Mouse (Mus musculus): Measurements from ENCODE around the gene Slc4a2. TPM values are rescaled to one million over a fixed set of nuclear protein-coding genes. Genes with fewer than 3 reads are reported as not detected.

Slc4a2 gene
- polyA plus RNA-seq, 1 experiment from 2014 or later = 12.6 TPM

DNA sequence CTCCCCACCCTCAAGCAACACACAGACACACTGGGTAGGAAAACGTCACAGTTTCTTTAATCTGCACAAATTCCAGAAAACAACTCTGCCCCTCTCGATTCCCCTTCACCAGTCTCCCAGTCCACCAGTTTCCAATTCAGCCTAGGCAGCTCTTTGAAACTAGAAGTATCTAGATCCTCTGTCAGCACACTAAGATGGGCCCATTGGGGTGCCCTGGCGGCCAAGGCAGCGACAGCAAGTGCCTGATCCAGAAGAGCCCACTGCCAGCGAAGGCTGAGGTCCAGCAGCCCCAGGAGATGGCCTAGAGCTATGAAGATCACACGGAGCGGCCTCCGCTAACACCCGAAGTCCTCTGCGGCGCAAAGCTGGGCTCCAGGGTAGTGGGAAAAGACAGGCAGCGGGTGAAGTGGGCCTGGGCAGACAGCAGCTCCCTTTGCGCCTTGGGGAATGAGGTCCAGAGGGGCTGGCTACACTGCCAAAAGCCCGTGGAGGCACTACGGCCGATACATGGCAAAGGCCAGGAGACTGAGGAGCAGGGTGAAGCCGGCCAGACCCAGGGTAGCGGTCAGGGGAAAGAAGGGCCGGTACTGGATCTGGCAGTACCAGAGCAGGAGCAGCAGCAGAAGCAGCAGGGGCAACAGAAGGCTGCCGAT lies 21.9 kb downstream of the Slc4a2 start:
- peak overlapping the region; percentile 89 for H3K27ac ChIP-seq (ENCODE audit: low read length)
- peak overlapping the region; percentile 96 for H3K4me2 ChIP-seq (ENCODE audit: low read depth, low read length)
- peaks cover 5% of the 10 kb centered on the region for H3K36me3 ChIP-seq (ENCODE audit: control insufficient read depth, insufficient read depth)
- H3K9ac ChIP-seq (ENCODE audit: low read depth, low read length) = peak overlapping the region; percentile 92
- no peaks in the 10 kb centered on the region for H3K9me3 ChIP-seq (replicated peaks; ENCODE audit: control insufficient read depth, low read length)
- peak overlapping the region; percentile 94 for H3K4me3 ChIP-seq (ENCODE audit: low read depth, low read length)
- WGBS (ENCODE audit: insufficient replicate concordance) = 57% methylated on average over 20 of the region's 20 CpGs
- H3K27me3 ChIP-seq (ENCODE audit: control insufficient read depth, insufficient read depth, low read depth, low read length) = no peaks in the 10 kb centered on the region
- no peak for ATAC-seq (ENCODE audit: low read depth)
- peaks cover 36% of the 10 kb centered on the region for H3K4me1 ChIP-seq (ENCODE audit: control insufficient read depth, low read depth, low read length)

DNA sequence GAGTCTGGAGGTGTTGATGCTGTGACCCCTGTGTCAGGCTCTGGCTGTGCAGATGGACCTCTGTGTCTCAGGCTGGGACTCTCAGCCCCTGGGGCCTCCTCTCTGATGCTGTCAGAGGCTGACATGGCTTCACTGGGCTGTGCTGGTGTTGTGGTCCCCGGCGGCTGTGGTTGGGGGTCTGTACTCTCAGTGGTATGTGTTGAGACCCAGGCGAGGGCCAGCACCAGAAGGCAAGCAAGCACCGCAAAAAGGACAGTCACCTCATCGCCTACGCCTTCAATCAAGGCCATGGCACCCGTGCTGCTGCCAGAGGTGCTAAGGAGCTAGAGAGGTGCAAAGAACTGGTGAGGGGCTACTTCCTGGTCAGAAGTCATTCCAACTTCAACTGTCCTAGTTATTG lies 23.0 kb downstream of the Slc4a2 start:
- H3K27ac ChIP-seq (ENCODE audit: low read length) = no peak overlapping the region

GRCm38 (mm10) chr5:24447624-24448298 lies 24.1 kb downstream of the Slc4a2 start, which contains the start of gene Tmub1:
Tmub1 (minus strand) TSS chr5:24447854.
- Histone ChIP-seq H3K9me3 (replicated peaks; ENCODE audit: control insufficient read depth, low read length) (no peaks in the 10 kb centered on the region), H3K9ac (ENCODE audit: low read depth, low read length) (peak within 1 kb of the TSS; percentile 71), H3K4me3 (ENCODE audit: low read depth, low read length) (peak within 1 kb of the TSS; percentile 74), H3K27ac (ENCODE audit: low read length) (peak within 1 kb of the TSS; percentile 71), H3K4me1 (ENCODE audit: control insufficient read depth, low read depth, low read length) (peaks cover 48% of the 10 kb centered on the region), H3K4me2 (ENCODE audit: low read depth, low read length) (peak within 1 kb of the TSS; percentile 90), H3K36me3 (ENCODE audit: control insufficient read depth, insufficient read depth) (no peaks in the 10 kb centered on the region), H3K27me3 (ENCODE audit: control insufficient read depth, insufficient read depth, low read depth, low read length) (no peaks in the 10 kb centered on the region)
- WGBS (ENCODE audit: insufficient replicate concordance) = 2% methylated on average over 34 of the region's 34 CpGs
- ATAC-seq (ENCODE audit: low read depth) = peak; percentile 61

More for the DNA sequence above, 23.0 kb downstream of the Slc4a2 start:
- H3K27me3 ChIP-seq (ENCODE audit: control insufficient read depth, insufficient read depth, low read depth, low read length) = no peaks in the 10 kb centered on the region
- H3K4me1 ChIP-seq (ENCODE audit: control insufficient read depth, low read depth, low read length) = peaks cover 44% of the 10 kb centered on the region
- H3K9ac ChIP-seq (ENCODE audit: low read depth, low read length) = no peak overlapping the region
- no peak overlapping the region for H3K4me2 ChIP-seq (ENCODE audit: low read depth, low read length)
- no peak for ATAC-seq (ENCODE audit: low read depth)
- H3K9me3 ChIP-seq (replicated peaks; ENCODE audit: control insufficient read depth, low read length) = no peaks in the 10 kb centered on the region
- WGBS (ENCODE audit: insufficient replicate concordance) = 90% methylated on average over 7 of the region's 7 CpGs
- H3K36me3 ChIP-seq (ENCODE audit: control insufficient read depth, insufficient read depth) = no peaks in the 10 kb centered on the region
- no peak overlapping the region for H3K4me3 ChIP-seq (ENCODE audit: low read depth, low read length)

GRCm38 (mm10) chr5:24451264-24452029 lies 27.8 kb downstream of the Slc4a2 start:
- Histone ChIP-seq H3K27me3 (ENCODE audit: control insufficient read depth, insufficient read depth, low read depth, low read length) (no peaks in the 10 kb centered on the region), H3K9ac (ENCODE audit: low read depth, low read length) (peak overlapping the region; percentile 84), H3K9me3 (replicated peaks; ENCODE audit: control insufficient read depth, low read length) (no peaks in the 10 kb centered on the region), H3K4me2 (ENCODE audit: low read depth, low read length) (peak overlapping the region; percentile 99), H3K4me3 (ENCODE audit: low read depth, low read length) (peak overlapping the region; percentile 82), H3K4me1 (ENCODE audit: control insufficient read depth, low read depth, low read length) (peaks cover 46% of the 10 kb centered on the region), H3K27ac (ENCODE audit: low read length) (peak overlapping the region; percentile 95), H3K36me3 (ENCODE audit: control insufficient read depth, insufficient read depth) (no peaks in the 10 kb centered on the region)
- 2% methylated on average over 48 of the region's 66 CpGs for WGBS (ENCODE audit: insufficient replicate concordance)
- ATAC-seq (ENCODE audit: low read depth) = peak; percentile 77

DNA sequence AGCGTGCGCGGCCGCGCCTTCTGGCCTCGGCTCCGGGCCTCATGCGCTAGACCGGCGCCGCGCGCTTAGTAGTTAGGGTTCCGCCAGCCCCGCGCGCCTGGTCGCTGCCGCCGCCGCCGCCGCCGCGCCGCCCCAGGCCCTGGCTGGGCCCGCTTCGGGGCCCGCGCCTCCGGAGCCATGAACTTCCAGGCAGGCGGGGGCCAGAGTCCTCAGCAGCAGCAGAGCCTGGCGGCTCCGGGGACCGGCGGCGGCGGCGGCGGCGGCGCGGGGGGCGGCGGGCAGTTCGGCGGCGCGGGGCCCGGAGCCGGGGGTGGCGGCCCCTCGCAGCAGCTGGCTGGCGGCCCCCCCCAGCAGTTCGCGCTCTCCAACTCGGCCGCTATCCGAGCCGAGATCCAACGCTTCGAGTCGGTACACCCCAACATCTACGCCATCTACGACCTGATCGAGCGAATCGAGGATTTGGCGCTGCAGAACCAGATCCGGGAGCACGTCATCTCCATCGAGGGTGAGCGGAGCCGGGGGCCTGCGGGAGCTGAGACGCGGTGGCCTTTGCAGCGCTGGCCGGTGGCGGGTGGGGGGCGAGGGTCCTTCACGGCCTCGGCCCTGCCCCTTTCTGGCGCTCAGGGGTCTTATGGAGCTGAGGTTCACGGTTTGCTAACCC lies 28.5 kb downstream of the Slc4a2 start, which contains the start of gene Agap3:
Agap3 (plus strand) TSS at position 148 of the 661 bp plus-strand sequence.
- under 1% methylated on average over 49 of the region's 85 CpGs for WGBS (ENCODE audit: insufficient replicate concordance)
- H3K27me3 ChIP-seq (ENCODE audit: control insufficient read depth, insufficient read depth, low read depth, low read length) = no peaks in the 10 kb centered on the region
- no peak for ATAC-seq (ENCODE audit: low read depth)

DNA sequence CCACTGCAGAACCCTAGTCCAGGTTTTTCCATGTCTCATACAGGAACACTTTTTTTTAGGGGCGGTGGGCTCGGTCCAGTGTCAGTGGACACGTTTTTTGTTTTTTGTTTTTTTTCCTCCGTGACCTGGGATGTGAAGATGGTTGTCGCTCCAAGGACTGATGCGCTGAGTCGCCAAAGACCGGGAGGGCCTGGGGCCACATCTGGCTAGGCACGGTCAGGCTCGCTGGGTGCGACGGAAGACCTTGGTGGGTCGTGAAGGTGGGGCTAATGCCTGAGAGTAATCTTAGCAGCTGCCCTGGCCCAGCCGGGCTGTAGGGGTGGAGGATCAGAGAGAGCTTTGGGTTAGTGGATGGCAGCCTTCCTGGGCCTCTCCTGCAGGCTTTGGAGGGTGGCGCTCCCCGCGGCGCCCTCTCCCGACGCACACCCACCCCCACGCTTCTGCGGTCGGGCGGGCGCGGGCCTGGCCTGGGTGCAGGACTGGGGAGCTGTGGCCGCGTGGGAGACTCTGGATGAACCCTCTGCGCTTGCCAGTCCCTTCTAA lies 29.1 kb downstream of the Slc4a2 start:
- Histone ChIP-seq H3K9me3 (replicated peaks; ENCODE audit: control insufficient read depth, low read length) (no peaks in the 10 kb centered on the region), H3K27me3 (ENCODE audit: control insufficient read depth, insufficient read depth, low read depth, low read length) (no peaks in the 10 kb centered on the region), H3K36me3 (ENCODE audit: control insufficient read depth, insufficient read depth) (no peaks in the 10 kb centered on the region), H3K9ac (ENCODE audit: low read depth, low read length) (peak overlapping the region; percentile 84), H3K4me1 (ENCODE audit: control insufficient read depth, low read depth, low read length) (peaks cover 38% of the 10 kb centered on the region), H3K4me3 (ENCODE audit: low read depth, low read length) (peak overlapping the region; percentile 82), H3K4me2 (ENCODE audit: low read depth, low read length) (peak overlapping the region; percentile 99), H3K27ac (ENCODE audit: low read length) (peak overlapping the region; percentile 95)
- WGBS (ENCODE audit: insufficient replicate concordance) = under 1% methylated on average over 29 of the region's 29 CpGs
- ATAC-seq (ENCODE audit: low read depth) = peak; percentile 3; the same call in 1 of the 2 replicates

More for the DNA sequence above, 28.5 kb downstream of the Slc4a2 start, which contains the start of gene Agap3:
- H3K27ac ChIP-seq (ENCODE audit: low read length) = peak within 1 kb of the TSS; percentile 95
- no peaks in the 10 kb centered on the region for H3K36me3 ChIP-seq (ENCODE audit: control insufficient read depth, insufficient read depth)
- peak within 1 kb of the TSS; percentile 99 for H3K4me2 ChIP-seq (ENCODE audit: low read depth, low read length)
- peaks cover 43% of the 10 kb centered on the region for H3K4me1 ChIP-seq (ENCODE audit: control insufficient read depth, low read depth, low read length)
- H3K9ac ChIP-seq (ENCODE audit: low read depth, low read length) = peak within 1 kb of the TSS; percentile 84
- H3K9me3 ChIP-seq (replicated peaks; ENCODE audit: control insufficient read depth, low read length) = no peaks in the 10 kb centered on the region
- peak within 1 kb of the TSS; percentile 82 for H3K4me3 ChIP-seq (ENCODE audit: low read depth, low read length)

DNA sequence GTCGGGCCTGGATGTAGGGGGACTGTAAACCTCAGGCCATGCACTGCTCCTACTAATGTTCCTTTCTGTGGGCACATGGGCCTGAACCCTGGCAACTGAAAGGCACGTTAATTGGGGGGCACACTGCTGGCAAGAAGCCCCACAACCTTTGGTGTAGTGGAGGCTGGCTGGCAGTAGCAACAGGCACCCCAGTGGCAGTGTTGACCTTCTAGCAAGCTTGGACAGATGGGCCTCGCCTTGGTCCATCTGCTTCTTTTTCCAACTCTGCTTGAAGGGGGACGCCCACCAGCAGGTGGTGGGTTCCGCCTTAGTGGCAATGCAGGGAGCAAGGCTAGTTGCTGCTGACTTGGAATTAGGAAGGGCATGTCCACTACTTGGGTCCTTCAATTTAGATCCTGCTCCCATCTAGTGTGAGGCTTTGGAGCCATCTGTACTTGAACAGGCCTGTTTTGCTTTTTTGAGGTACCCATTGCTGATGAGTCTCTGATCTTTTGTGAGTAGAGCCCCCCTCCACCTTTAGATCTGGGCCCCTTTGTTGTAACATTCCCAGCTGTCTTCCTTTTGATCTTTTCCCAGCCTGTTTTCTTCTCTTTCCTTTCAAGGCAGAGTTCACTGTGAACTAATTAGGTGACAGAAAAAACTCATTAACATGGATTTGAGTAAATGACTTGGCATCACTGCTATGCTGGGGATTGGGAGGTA lies 29.8 kb downstream of the Slc4a2 start:
- peak overlapping the region; percentile 99 for H3K4me2 ChIP-seq (ENCODE audit: low read depth, low read length)
- no peak for ATAC-seq (ENCODE audit: low read depth)
- peak overlapping the region; percentile 7; the same call in 1 of the 2 replicates for H3K27ac ChIP-seq (ENCODE audit: low read length)
- no peaks in the 10 kb centered on the region; the same call in 1 of the 2 replicates for H3K36me3 ChIP-seq (ENCODE audit: control insufficient read depth, insufficient read depth)
- peak overlapping the region; percentile 84 for H3K9ac ChIP-seq (ENCODE audit: low read depth, low read length)
- peak overlapping the region; percentile 82 for H3K4me3 ChIP-seq (ENCODE audit: low read depth, low read length)
- no peaks in the 10 kb centered on the region for H3K9me3 ChIP-seq (replicated peaks; ENCODE audit: control insufficient read depth, low read length)
- WGBS (ENCODE audit: insufficient replicate concordance) = 36% methylated on average over 5 of the region's 5 CpGs
- H3K4me1 ChIP-seq (ENCODE audit: control insufficient read depth, low read depth, low read length) = peaks cover 34% of the 10 kb centered on the region
- H3K27me3 ChIP-seq (ENCODE audit: control insufficient read depth, insufficient read depth, low read depth, low read length) = no peaks in the 10 kb centered on the region

GRCm38 (mm10) chr5:24453985-24454303 lies 30.3 kb downstream of the Slc4a2 start:
- 40% methylated on average over 2 of the region's 2 CpGs for WGBS (ENCODE audit: insufficient replicate concordance)
- Histone ChIP-seq H3K27ac (ENCODE audit: low read length) (no peak overlapping the region), H3K4me2 (ENCODE audit: low read depth, low read length) (peak overlapping the region; percentile 99; the same call in 1 of the 2 replicates), H3K36me3 (ENCODE audit: control insufficient read depth, insufficient read depth) (no peaks in the 10 kb centered on the region; the same call in 1 of the 2 replicates), H3K4me3 (ENCODE audit: low read depth, low read length) (peak overlapping the region; percentile 82; the same call in 1 of the 2 replicates), H3K4me1 (ENCODE audit: control insufficient read depth, low read depth, low read length) (peaks cover 34% of the 10 kb centered on the region), H3K27me3 (ENCODE audit: control insufficient read depth, insufficient read depth, low read depth, low read length) (no peaks in the 10 kb centered on the region), H3K9me3 (replicated peaks; ENCODE audit: control insufficient read depth, low read length) (no peaks in the 10 kb centered on the region), H3K9ac (ENCODE audit: low read depth, low read length) (no peak overlapping the region; the same call in 1 of the 2 replicates)
- no peak for ATAC-seq (ENCODE audit: low read depth)

Measured in liver, embryonic 16.5 days (tissue).